Mouse (Mus musculus): ENCODE data around the gene Btbd18.

The Btbd18 gene

DNA sequence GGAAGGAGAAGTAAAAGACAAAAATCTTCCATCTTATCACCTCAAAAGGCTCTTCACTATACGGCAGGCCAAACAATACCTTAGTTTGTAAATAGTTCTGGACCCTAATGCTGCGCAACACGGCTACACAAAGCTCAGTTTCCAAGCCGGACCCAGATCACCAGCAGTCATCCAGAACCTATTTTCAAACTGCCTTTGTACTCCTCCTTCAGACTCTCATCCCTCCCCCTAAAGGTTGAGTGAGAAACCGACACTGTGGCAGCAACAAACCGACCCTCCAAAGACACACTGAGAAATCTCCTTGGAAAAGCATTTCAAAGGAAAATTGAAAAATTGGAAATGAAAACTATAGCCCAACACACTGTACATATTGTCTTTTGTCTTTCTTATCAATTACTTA, 10.5 kb upstream of the Btbd18 start:
- WGBS: 6% methylated on average over 6 of the region's 6 CpGs

DNA sequence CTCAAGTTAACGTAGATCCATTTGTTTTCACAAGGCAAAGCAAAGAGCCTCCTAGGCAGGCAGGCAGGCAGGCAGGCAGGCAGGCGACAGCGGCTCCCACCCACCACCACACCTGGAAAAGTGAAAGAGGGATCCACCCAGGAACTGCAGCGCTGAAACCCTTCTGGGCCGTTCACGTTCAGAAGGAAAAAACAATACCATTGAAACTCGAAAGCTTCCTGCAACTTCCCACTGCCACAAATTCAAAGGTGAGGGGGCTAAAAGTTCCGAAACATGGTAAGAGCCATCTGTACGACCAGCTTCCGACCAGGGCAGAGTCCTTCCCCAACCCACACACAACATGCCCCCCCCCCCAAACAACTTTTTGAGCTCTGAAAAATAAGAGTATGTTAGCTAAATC, 9.2 kb upstream of the Btbd18 start:
- WGBS: 1% methylated on average over 10 of the region's 10 CpGs

- 1% methylated on average over 15 of the region's 15 CpGs for WGBS
Measured at GRCm38 (mm10) chr2:84650464-84651195, 8.2 kb upstream of the Btbd18 start, which contains the start of gene Ctnnd1. Gene Ctnnd1, minus strand, starts transcription at chr2:84650765.

- 73% methylated on average over 1 of the region's 1 CpGs for WGBS
Measured at GRCm38 (mm10) chr2:84655864-84656263, 3.0 kb upstream of the Btbd18 start.

DNA sequence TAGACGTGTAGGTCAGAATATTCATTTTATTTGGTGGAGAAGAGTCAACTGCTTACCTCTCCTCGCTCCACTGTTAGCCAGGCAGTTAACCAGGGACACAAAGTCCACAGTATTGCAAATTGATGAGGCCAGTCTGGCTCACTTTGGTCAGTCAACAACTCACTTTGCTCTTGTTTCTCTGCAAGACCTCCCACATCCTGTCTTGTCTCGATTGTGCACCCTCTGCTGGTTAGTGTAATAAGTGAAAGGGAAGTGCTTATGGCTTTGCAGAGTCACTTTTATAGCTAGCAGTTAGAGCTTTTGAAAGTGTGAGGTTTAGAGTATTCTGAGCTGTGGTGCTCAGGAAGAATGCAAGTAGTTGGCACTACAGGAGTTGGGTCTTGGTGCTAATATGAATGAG, 1.4 kb downstream of the Btbd18 start:
- 51% methylated on average over 3 of the region's 3 CpGs for WGBS

- WGBS: 32% methylated on average over 2 of the region's 2 CpGs
Measured at GRCm38 (mm10) chr2:84662866-84663265, 4.0 kb downstream of the Btbd18 start.

GRCm38 (mm10) chr2:84666081-84666480, 7.2 kb downstream of the Btbd18 start:
- 72% methylated on average over 12 of the region's 12 CpGs for WGBS

DNA sequence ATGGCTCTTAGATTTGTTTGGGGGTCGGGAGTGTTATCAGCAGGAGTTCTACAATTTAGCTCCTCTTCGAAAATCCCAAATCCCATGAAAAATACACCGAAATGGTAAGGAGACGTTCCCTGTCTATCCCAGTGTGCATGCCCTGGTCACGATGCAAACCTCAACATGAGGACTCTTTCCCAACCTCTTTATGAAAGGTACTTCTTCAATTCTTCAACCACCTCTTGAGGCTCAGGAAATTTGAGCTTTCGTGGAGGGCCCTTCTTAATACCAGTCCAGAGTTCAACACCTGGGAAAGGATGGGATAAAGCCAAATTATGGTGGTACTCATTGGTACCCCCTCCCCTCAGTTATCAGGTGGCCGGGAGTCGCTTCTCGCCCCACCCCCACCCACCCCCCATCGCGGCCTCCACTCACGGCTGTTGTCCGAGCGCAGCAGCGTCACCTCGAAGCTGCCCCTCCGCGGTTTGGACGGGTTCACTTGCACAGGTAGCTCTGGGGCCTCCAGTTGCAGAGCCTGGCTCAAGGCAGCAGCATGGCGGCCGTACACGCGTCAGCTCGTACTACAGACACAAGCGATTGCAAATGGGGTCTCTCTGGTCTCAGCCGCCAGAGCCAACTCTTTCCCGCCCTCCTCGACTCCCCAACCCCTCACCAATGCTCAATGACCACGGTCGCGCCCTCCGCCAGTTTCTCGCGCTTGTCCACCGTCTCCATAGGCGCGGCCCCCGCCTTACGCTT, 11.1 kb downstream of the Btbd18 start:
- 2% methylated on average over 39 of the region's 39 CpGs for WGBS

- under 1% methylated on average over 20 of the region's 20 CpGs for WGBS
Measured at GRCm38 (mm10) chr2:84670569-84670933, 11.7 kb downstream of the Btbd18 start, which contains the start of gene Selenoh. Gene Selenoh, minus strand, starts transcription at chr2:84670770.

- WGBS: 43% methylated on average over 4 of the region's 5 CpGs
Measured at GRCm38 (mm10) chr2:84671535-84671934, 12.7 kb downstream of the Btbd18 start.

DNA sequence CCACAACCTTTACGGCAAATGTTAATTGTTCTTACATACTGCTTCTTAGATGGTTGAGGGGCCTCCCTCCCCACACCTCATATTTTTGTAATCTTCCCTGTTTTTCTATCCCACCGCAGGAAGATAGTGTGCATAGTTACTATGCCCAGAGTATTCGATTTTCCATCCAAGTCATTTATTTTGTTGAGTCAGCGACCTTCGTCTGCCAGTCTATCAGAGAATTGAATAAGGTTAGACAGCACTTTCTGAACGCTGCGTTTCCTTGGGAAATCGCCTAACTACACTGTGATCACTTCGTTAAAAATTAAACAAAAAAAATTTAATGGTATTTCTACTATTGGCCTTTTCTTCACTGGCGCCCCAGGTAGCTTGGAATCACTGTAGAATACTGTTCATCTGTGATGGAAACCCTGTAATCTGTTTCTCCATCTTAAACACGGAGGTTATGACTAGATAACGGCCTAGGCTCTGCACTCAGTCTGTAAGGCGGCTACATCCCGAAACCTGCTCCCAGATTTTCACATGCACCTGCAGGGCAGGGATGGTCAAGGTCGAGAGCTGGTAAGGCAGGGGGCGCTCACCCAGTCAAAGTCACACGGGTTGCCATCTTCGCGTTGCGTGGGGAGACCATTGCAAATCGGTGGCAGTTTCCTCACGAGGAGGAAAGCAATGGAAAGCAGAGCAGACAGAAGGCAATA, 18.5 kb downstream of the Btbd18 start:
- whole genome bisulfite sequencing: 7% methylated on average over 22 of the region's 22 CpGs

GRCm38 (mm10) chr2:84677968-84678880, 19.3 kb downstream of the Btbd18 start, which contains the start of the genes Gm28635 and Med19:
Gene Gm28635, minus strand, starts transcription at chr2:84678041.
Gene Med19, plus strand, starts transcription at chr2:84678402.
- under 1% methylated on average over 44 of the region's 44 CpGs for WGBS

GRCm38 (mm10) chr2:84679016-84679415, 20.1 kb downstream of the Btbd18 start, which contains the start of gene Tmx2:
Gene Tmx2, minus strand, starts transcription at chr2:84679140.
- 13% methylated on average over 8 of the region's 8 CpGs for WGBS

- WGBS: 65% methylated on average over 6 of the region's 6 CpGs
Measured at GRCm38 (mm10) chr2:84682605-84683183, 23.8 kb downstream of the Btbd18 start.

DNA sequence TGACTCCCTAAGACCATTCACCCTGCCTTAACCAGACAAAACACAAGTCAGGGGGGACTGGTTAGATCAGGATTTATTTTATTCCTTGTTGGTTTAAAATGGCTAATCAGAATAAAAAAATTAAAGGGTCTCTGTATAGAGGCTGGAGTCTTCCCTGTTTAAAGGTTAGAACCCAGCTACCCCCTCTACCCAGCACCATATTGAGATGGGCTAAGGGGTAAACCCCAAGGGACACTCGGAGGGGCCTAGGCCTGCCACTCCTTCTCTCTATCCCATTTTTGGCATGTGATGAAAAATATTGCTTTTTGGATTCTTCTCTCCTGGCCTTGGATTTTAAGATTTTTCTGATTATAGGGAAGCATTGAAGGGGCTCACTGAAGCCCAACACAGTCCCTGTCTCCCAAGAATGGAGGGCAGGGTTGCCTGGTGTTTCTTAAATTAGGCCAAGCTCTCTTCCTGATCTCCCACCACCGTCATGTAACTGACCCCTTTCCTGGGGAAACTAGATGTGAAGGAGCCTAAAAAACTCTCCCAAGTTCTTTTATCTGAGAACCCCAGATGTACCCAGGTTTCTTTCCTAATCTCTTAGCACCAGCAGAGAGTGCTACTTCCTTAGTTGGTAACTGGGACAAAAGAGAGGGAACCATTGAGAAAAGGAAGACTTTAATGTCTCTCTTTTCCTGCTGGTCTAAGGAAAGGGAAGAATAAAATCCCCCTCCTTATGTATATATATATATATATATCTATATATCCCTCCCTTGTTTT, 29.4 kb downstream of the Btbd18 start:
- 73% methylated on average over 2 of the region's 2 CpGs for WGBS

- 60% methylated on average over 12 of the region's 12 CpGs for WGBS
Measured at GRCm38 (mm10) chr2:84690050-84690449, 31.2 kb downstream of the Btbd18 start.

DNA sequence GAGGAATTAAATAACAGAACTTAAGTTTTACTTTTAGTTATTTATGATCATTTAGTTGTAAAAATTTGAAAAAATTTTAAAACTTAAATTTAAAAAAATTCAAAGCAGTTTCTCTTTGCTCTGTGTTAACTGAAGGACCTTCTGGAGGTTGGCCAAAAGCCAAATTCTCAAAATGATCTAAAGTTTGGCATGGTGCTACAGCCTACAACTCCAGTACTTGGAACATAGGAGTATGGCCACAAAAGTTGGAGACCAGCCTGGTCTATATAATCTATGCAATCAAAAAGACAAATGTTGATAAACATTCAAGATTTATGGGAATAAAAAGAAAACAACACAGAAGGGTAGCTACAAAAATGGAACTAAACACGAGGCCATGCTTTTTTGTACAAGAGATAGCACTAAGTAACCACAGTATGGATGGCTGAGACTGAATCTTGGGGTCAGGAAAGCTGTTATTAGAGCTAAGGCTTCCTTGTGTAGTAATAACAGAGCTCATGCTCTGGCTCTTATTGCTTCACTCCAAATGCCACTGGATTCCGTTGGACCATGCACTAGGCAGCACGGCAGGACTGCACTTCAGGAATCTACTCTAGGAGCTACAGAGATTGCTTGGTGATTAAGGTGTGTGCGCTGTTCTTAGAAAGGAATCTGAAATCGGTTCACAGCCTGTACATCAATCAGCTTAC, 36.3 kb downstream of the Btbd18 start:
- 85% methylated on average over 5 of the region's 5 CpGs for WGBS

DNA sequence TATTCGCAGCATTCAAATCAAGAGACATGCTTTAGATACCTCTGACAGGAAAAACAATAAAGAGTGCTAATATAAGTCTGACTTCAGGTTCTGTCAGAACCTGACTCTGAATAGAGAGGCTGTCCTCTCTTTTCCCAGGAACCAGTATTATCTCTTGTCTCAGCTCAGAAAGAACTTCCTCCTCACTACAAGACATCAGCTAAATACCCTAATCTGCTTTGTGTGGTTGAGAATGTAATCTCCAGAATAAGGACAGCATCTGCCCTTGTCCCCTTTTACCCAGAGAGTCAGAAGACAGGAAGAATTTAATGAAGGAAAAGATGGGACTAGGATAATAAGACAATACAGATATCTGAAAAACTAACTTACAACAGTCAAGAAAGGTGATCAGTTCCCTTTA, 44.6 kb downstream of the Btbd18 start:
- 86% methylated on average over 1 of the region's 1 CpGs for WGBS

GRCm38 (mm10) chr2:84704329-84704728, 45.5 kb downstream of the Btbd18 start:
- WGBS: 77% methylated on average over 5 of the region's 5 CpGs
